Mouse (Mus musculus): ENCODE data around the gene Tmem167. TPM values are rescaled to one million over a fixed set of nuclear protein-coding genes. Genes with fewer than 3 reads are reported as not detected.
"Not testable (repeated sequence)": the region's sequence is repeated elsewhere in the genome, so short reads cannot be mapped to it uniquely, and the experiment has no call there.

The Tmem167 gene
- polyA plus RNA-seq (2016; fragmentation: Nextera tagmentation; extraction: Ambion mirVana), result 52.1 and 56.3 TPM in 2 replicates

DNA sequence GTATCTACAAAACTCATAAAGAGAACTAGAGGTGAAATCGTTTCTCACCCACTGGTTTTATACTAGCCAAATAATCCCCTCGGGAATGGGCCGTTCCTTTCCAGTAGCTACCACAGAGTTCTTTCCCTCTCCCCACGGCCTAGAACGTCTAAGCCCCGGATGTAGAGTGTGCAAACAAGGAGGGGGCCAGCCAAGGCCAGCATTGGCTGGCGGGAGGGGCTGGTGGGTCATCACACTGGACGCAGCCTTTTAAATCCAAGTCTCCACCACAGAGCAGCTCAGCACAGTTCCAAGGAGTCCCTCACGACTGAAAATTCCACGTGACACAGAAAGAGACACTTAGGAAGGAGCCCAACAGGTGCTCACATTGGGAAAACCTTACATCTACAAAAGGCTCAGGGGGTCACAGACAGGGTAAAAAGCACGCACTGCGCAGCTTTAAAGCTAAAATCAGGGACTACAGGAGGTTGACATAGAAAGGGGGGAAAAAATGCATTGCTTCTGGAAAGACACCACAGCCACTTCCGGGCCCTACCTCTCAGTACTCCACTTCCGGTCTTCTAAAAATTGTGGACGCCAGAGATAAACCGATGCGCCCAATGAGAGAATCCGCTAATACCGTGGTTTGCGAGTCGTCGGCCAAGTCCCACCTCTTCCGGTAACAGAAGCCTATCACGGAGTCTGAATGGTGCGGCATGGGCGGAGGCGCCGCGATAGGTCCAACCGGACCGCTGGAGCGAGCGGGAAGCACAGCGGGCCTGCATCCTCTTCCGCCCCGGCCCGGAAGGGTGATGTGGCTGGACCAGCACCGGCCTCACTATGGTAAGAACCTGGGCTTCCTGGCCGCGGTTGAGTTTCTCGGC lies at the start of gene Tmem167, which contains the start of gene Xrcc4:
Gene Tmem167, plus strand, starts transcription at position 162 of the 863 bp plus-strand sequence.
Gene Xrcc4, minus strand, starts transcription at position 647 of the 863 bp plus-strand sequence.
- peak; percentile 98 for DNase-seq (ENCODE audit: low spot score)
- H3K36me3 ChIP-seq, result 0 out of 2 replicates have a peak, but pooled peaks cover 8% of the 10 kb centered on the region
- H3K9me3 ChIP-seq, result no peaks in the 10 kb centered on the region
- H3K4me3 ChIP-seq, result peak within 1 kb of the TSS; percentile 97
- peaks cover 5% of the 10 kb centered on the region; the same call in 1 of the 2 replicates for H3K4me1 ChIP-seq
- WGBS, result 3% methylated on average over 41 of the region's 41 CpGs
- H3K27ac ChIP-seq, result peak within 1 kb of the TSS; percentile 97
- no peaks in the 10 kb centered on the region for H3K27me3 ChIP-seq (ENCODE audit: insufficient read depth, poor library complexity, severe bottlenecking)

DNA sequence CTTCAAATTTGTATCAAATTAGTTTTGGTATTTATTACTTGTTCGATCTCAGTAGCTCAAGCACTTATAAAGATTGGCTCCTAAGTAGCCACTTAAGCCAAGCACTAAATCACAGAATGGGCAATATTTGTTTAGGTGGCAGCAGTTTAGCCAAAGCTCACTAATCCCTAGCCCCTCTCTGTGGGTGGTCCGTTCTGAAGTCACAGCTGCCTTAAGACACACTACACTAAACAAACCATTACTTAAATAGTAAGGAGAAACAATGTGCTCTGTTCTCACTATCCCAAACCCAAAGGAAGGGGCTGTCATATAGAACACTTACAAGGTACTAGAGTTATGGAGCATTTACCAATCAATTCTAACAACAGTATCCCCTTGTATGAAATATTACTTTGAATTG lies 49.3 kb upstream of the Tmem167 start:
- Histone ChIP-seq H3K9me3 (no peaks in the 10 kb centered on the region), H3K27me3 (ENCODE audit: insufficient read depth, poor library complexity, severe bottlenecking) (no peaks in the 10 kb centered on the region), H3K4me3 (no peak overlapping the region), H3K4me1 (peaks cover 6% of the 10 kb centered on the region), H3K27ac (no peak overlapping the region), H3K36me3 (no peaks in the 10 kb centered on the region)
- no peak for DNase-seq (ENCODE audit: low spot score)
- WGBS, result 42% methylated on average over 2 of the region's 2 CpGs

- WGBS, result 58% methylated on average over 6 of the region's 6 CpGs
- no peaks in the 10 kb centered on the region for H3K36me3 ChIP-seq
Measured at GRCm38 (mm10) chr13:90051735-90052134, 37.2 kb upstream of the Tmem167 start.

GRCm38 (mm10) chr13:90052408-90052807 lies 36.5 kb upstream of the Tmem167 start:
- Histone ChIP-seq H3K27ac (no peak overlapping the region), H3K9me3 (no peaks in the 10 kb centered on the region), H3K27me3 (ENCODE audit: insufficient read depth, poor library complexity, severe bottlenecking) (no peaks in the 10 kb centered on the region), H3K4me3 (no peak overlapping the region), H3K36me3 (no peaks in the 10 kb centered on the region), H3K4me1 (no peaks in the 10 kb centered on the region; the same call in 1 of the 2 replicates)
- WGBS, result 82% methylated on average over 3 of the region's 3 CpGs
- DNase-seq (ENCODE audit: low spot score), result no peak

More at GRCm38 (mm10) chr13:90051735-90052134, 37.2 kb upstream of the Tmem167 start:
- Histone ChIP-seq H3K27me3 (ENCODE audit: insufficient read depth, poor library complexity, severe bottlenecking) (no peaks in the 10 kb centered on the region), H3K9me3 (no peaks in the 10 kb centered on the region), H3K4me1 (no peaks in the 10 kb centered on the region; the same call in 1 of the 2 replicates), H3K4me3 (no peak overlapping the region), H3K27ac (no peak overlapping the region)
- no peak for DNase-seq (ENCODE audit: low spot score)

DNA sequence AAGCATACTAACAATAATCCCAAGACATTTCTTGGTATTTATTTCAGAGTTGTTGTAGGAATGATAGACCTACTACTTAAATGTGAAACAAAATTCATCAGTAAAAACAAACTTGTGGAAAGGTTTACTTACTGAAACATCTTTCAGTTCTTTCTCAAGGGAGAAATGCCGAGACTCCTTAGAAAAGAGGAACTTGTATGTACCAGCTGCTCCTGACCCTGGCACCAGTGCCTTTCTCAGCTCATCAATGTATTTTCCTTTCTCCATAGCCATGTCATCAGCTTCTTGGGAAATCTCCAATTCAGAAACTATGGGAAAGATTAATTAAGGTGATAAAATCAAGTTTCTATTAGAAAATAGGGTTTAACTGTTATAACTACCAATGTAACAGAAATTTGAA lies 27.0 kb upstream of the Tmem167 start:
- no peak overlapping the region for H3K27ac ChIP-seq
- H3K4me3 ChIP-seq, result no peak overlapping the region
- no peaks in the 10 kb centered on the region for H3K9me3 ChIP-seq
- H3K36me3 ChIP-seq, result no peaks in the 10 kb centered on the region
- H3K4me1 ChIP-seq, result no peaks in the 10 kb centered on the region
- DNase-seq (ENCODE audit: low spot score), result no peak
- 79% methylated on average over 1 of the region's 1 CpGs for WGBS
- no peaks in the 10 kb centered on the region for H3K27me3 ChIP-seq (ENCODE audit: insufficient read depth, poor library complexity, severe bottlenecking)

DNA sequence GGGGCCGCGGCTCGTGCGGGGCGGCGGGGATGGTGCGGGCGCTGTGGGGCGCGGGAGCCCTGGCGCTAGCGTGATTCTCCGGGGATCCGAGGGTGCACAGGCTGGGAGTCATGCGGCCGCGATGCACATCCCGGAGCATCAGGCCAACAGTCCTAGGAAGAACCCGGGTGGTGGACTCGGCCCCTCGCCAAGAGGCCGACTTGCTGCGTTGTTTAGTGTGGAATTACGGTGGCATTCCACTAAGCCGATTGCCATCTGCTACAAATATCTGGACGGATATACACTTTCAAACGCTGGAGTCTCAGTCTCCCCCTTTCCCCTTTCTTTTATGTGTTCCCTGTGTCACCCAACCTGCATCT lies 881 bp downstream of the Tmem167 start:
- H3K4me3 ChIP-seq, result peak overlapping the region; percentile 97
- no peaks in the 10 kb centered on the region for H3K27me3 ChIP-seq (ENCODE audit: insufficient read depth, poor library complexity, severe bottlenecking)
- 0% methylated on average over 27 of the region's 27 CpGs for WGBS
- peaks cover 5% of the 10 kb centered on the region; the same call in 1 of the 2 replicates for H3K4me1 ChIP-seq
- 0 out of 2 replicates have a peak, but pooled peaks cover 8% of the 10 kb centered on the region for H3K36me3 ChIP-seq
- DNase-seq (ENCODE audit: low spot score), result no peak
- peak overlapping the region; percentile 97 for H3K27ac ChIP-seq
- H3K9me3 ChIP-seq, result no peaks in the 10 kb centered on the region

GRCm38 (mm10) chr13:90101514-90101913 lies 12.6 kb downstream of the Tmem167 start:
- Histone ChIP-seq H3K9me3 (no peaks in the 10 kb centered on the region), H3K27ac (no peak overlapping the region), H3K4me1 (no peaks in the 10 kb centered on the region), H3K36me3 (peaks cover 64% of the 10 kb centered on the region), H3K27me3 (ENCODE audit: insufficient read depth, poor library complexity, severe bottlenecking) (no peaks in the 10 kb centered on the region), H3K4me3 (no peak overlapping the region)
- DNase-seq (ENCODE audit: low spot score), result no peak

DNA sequence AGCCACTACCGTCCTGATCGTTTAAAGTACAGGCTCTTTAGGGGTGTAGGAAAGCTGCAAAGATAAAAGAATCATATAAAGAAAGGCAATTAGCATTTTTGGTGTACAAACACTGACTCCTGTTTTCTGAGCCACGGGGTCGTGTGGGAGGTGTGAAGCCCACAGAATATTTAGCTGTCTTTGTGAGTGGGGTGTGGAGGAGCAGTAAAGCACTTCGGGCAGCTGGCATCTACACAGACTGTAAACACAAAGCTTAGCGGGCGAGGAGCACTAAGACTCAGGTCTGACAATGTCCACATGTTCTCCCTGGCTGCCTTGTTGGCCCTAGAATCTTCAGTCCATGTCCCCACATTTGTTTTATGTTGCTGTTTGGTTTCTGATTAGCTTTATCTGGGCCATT lies 17.2 kb downstream of the Tmem167 start:
- Histone ChIP-seq H3K27ac (no peak overlapping the region), H3K9me3 (no peaks in the 10 kb centered on the region), H3K4me3 (no peak overlapping the region), H3K27me3 (ENCODE audit: insufficient read depth, poor library complexity, severe bottlenecking) (no peaks in the 10 kb centered on the region), H3K4me1 (no peaks in the 10 kb centered on the region), H3K36me3 (peaks cover 53% of the 10 kb centered on the region)
- no peak for DNase-seq (ENCODE audit: low spot score)
- 93% methylated on average over 7 of the region's 7 CpGs for WGBS

GRCm38 (mm10) chr13:90108746-90109145 lies 19.8 kb downstream of the Tmem167 start:
- H3K4me3 ChIP-seq; H3K27me3 ChIP-seq (ENCODE audit: insufficient read depth, poor library complexity, severe bottlenecking); H3K27ac ChIP-seq; DNase-seq (ENCODE audit: low spot score); H3K9me3 ChIP-seq; H3K4me1 ChIP-seq: not testable (repeated sequence)
- peaks cover 33% of the 10 kb centered on the region for H3K36me3 ChIP-seq
- WGBS, result 95% methylated on average over 5 of the region's 5 CpGs

GRCm38 (mm10) chr13:90111681-90112080 lies 22.8 kb downstream of the Tmem167 start:
- 78% methylated on average over 1 of the region's 1 CpGs for WGBS
- H3K4me3 ChIP-seq, result no peak overlapping the region
- no peaks in the 10 kb centered on the region for H3K27me3 ChIP-seq (ENCODE audit: insufficient read depth, poor library complexity, severe bottlenecking)
- H3K27ac ChIP-seq, result no peak overlapping the region
- peaks cover 6% of the 10 kb centered on the region; the same call in 1 of the 2 replicates for H3K36me3 ChIP-seq
- no peaks in the 10 kb centered on the region for H3K4me1 ChIP-seq
- no peaks in the 10 kb centered on the region for H3K9me3 ChIP-seq
- no peak for DNase-seq (ENCODE audit: low spot score)

GRCm38 (mm10) chr13:90136156-90136910 lies 47.4 kb downstream of the Tmem167 start:
- Histone ChIP-seq H3K27ac (no peak overlapping the region), H3K9me3 (no peaks in the 10 kb centered on the region), H3K36me3 (no peaks in the 10 kb centered on the region), H3K4me1 (no peaks in the 10 kb centered on the region), H3K27me3 (ENCODE audit: insufficient read depth, poor library complexity, severe bottlenecking) (no peaks in the 10 kb centered on the region), H3K4me3 (no peak overlapping the region)
- WGBS, result 81% methylated on average over 3 of the region's 3 CpGs
- no peak for DNase-seq (ENCODE audit: low spot score)

DNA sequence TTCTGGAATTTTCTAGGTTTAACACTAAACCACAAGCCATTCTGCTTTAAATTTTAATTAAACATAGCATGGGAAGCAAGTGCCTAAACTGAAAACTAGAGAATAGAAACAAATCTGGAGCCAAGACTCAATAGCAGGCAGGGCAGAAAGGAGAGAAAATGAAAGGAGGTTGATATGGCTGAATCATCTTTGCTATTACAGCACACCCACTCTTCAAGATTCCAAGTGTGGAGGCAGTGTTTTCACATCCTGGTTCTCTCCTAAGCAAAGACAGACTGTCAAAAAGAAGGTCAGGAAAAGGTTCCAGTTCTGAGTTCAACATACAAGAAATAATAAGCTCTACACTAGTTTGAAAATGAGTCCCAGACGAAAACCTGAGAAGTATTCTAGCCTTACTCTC lies 52.8 kb downstream of the Tmem167 start:
- Histone ChIP-seq H3K36me3 (no peaks in the 10 kb centered on the region), H3K4me3 (no peak overlapping the region), H3K9me3 (no peaks in the 10 kb centered on the region), H3K27me3 (ENCODE audit: insufficient read depth, poor library complexity, severe bottlenecking) (no peaks in the 10 kb centered on the region), H3K27ac (no peak overlapping the region), H3K4me1 (no peaks in the 10 kb centered on the region)
- WGBS, result 90% methylated on average over 1 of the region's 1 CpGs
- no peak for DNase-seq (ENCODE audit: low spot score)

GRCm38 (mm10) chr13:90143245-90143644 lies 54.3 kb downstream of the Tmem167 start:
- WGBS, result 33% methylated on average over 4 of the region's 4 CpGs
- no peaks in the 10 kb centered on the region for H3K4me1 ChIP-seq
- no peak overlapping the region for H3K4me3 ChIP-seq
- H3K27me3 ChIP-seq (ENCODE audit: insufficient read depth, poor library complexity, severe bottlenecking), result no peaks in the 10 kb centered on the region
- H3K9me3 ChIP-seq, result no peaks in the 10 kb centered on the region
- no peaks in the 10 kb centered on the region for H3K36me3 ChIP-seq
- no peak overlapping the region for H3K27ac ChIP-seq
- DNase-seq (ENCODE audit: low spot score), result no peak
